Mouse (Mus musculus) limb, embryonic 10.5 days (tissue): ENCODE data around the gene Gucd1. TPM values are rescaled to one million over a fixed set of nuclear protein-coding genes. Genes with fewer than 3 reads are reported as not detected.

Experiments
- DNase-seq: peaks from one replicate; pipeline ENCODE4 v3.0.0-alpha.2; 2017; ENCODE audit warnings: low spot score
- H3K27ac ChIP-seq: fragments of 300-500 bp; sonication (generic); 2 replicates; pipeline ENCODE4 v1.5.1; 2016; ENCODE audit warnings: mild to moderate bottlenecking
- H3K27me3 ChIP-seq: fragments of 300-500 bp; sonication (generic); 2 replicates; pipeline ENCODE4 v1.6.1; 2016; ENCODE audit warnings: low read depth, mild to moderate bottlenecking; ENCODE audit not compliant: poor library complexity, severe bottlenecking
- H3K36me3 ChIP-seq: fragments of 300-500 bp; sonication (generic); 2 replicates; pipeline ENCODE4 v1.6.1; 2016; ENCODE audit warnings: mild to moderate bottlenecking, moderate library complexity
- H3K4me1 ChIP-seq: fragments of 300-500 bp; sonication (generic); 2 replicates; pipeline ENCODE4 v1.6.1; 2016
- H3K4me3 ChIP-seq: fragments of 300-500 bp; sonication (generic); 2 replicates; pipeline ENCODE4 v1.5.1; 2016; ENCODE audit warnings: mild to moderate bottlenecking, moderate library complexity
- H3K9me3 ChIP-seq: fragments of 300-500 bp; sonication (generic); replicated peaks from 2 replicates; pipeline ENCODE4 v1.6.1; 2016; ENCODE audit warnings: mild to moderate bottlenecking
- WGBS: fragments of 180-500 bp; shearing (Covaris S2); methylation state at CpG from one replicate; pipeline ENCODE4 v1.1.7; 2016; 5-methylcytosine and 5-hydroxymethylcytosine counted together
- polyA plus RNA-seq: library from polyadenylated mRNA; unstranded; fragments of >200 nt; fragmentation: Nextera tagmentation; extraction: Ambion mirVana; gene quantifications from 2 replicates; pipeline ENCODE4 v1.2.1, GENCODE M21; 2016

The Gucd1 gene
- polyA plus RNA-seq, 1 experiment from 2014 or later, result 32.3 TPM

- WGBS, result 91% methylated on average over 5 of the region's 5 CpGs
- Histone ChIP-seq H3K36me3 (peaks cover 81% of the 10 kb centered on the region), H3K4me1 (no peaks in the 10 kb centered on the region), H3K27ac (no peak overlapping the region), H3K4me3 (no peak overlapping the region), H3K9me3 (no peaks in the 10 kb centered on the region), H3K27me3 (no peaks in the 10 kb centered on the region)
- no peak for DNase-seq
These were observed 213.7 kb downstream of the Gucd1 start for GRCm38 (mm10) chr10:75304049-75304405.

- no peaks in the 10 kb centered on the region for H3K4me1 ChIP-seq
- H3K9me3 ChIP-seq, result no peaks in the 10 kb centered on the region
- DNase-seq, result no peak
- peaks cover 80% of the 10 kb centered on the region for H3K36me3 ChIP-seq
- H3K4me3 ChIP-seq, result no peak overlapping the region
- no peak overlapping the region for H3K27ac ChIP-seq
- no peaks in the 10 kb centered on the region for H3K27me3 ChIP-seq
- WGBS, result 91% methylated on average over 8 of the region's 8 CpGs
These were observed 214.3 kb downstream of the Gucd1 start for GRCm38 (mm10) chr10:75303324-75304048.

- DNase-seq, result no peak
- no peaks in the 10 kb centered on the region for H3K4me1 ChIP-seq
- WGBS, result 90% methylated on average over 4 of the region's 4 CpGs
- peaks cover 73% of the 10 kb centered on the region for H3K36me3 ChIP-seq
- H3K4me3 ChIP-seq, result no peak overlapping the region
- no peaks in the 10 kb centered on the region for H3K27me3 ChIP-seq
- no peak overlapping the region for H3K27ac ChIP-seq
- H3K9me3 ChIP-seq, result no peaks in the 10 kb centered on the region
These were observed 215.2 kb downstream of the Gucd1 start for GRCm38 (mm10) chr10:75302536-75302935.

GRCm38 (mm10) chr10:75301937-75302336 is 215.8 kb downstream of the Gucd1 start:
- Histone ChIP-seq H3K27ac (no peak overlapping the region), H3K9me3 (no peaks in the 10 kb centered on the region), H3K4me1 (no peaks in the 10 kb centered on the region), H3K27me3 (no peaks in the 10 kb centered on the region), H3K4me3 (no peak overlapping the region), H3K36me3 (peaks cover 67% of the 10 kb centered on the region)
- DNase-seq, result no peak
- WGBS, result 92% methylated on average over 4 of the region's 4 CpGs

GRCm38 (mm10) chr10:75301195-75301806 is 216.5 kb downstream of the Gucd1 start:
- no peak for DNase-seq

More at GRCm38 (mm10) chr10:75301195-75301806, 216.5 kb downstream of the Gucd1 start:
- WGBS, result 91% methylated on average over 12 of the region's 12 CpGs
- Histone ChIP-seq H3K9me3 (no peaks in the 10 kb centered on the region), H3K36me3 (peaks cover 66% of the 10 kb centered on the region), H3K27ac (no peak overlapping the region), H3K27me3 (no peaks in the 10 kb centered on the region), H3K4me1 (no peaks in the 10 kb centered on the region), H3K4me3 (no peak overlapping the region)

Other genes with a start within 250 kb of the Gucd1 start
- gene Adora2a, start 201.1 kb downstream of the Gucd1 start, polyA plus RNA-seq, result 1.7 and 2.2 TPM in 2 replicates
- gene Upb1, start 116.9 kb downstream of the Gucd1 start, polyA plus RNA-seq, result 0.70 TPM in 1 of 2 replicates, not detected in the other
- 255 and 295 TPM in 2 replicates for gene Snrpd3, start 421 bp downstream of the Gucd1 start, polyA plus RNA-seq
- 0.74 and 0.93 TPM in 2 replicates for gene Lrrc75b, start 42.4 kb upstream of the Gucd1 start, polyA plus RNA-seq
- 1.3 and 2.3 TPM in 2 replicates for gene Ggt1, start 43.6 kb upstream of the Gucd1 start, polyA plus RNA-seq
- gene Ggt5, start 71.4 kb upstream of the Gucd1 start, polyA plus RNA-seq, result 0.33 and 0.69 TPM in 2 replicates
- gene Susd2, start 126.0 kb upstream of the Gucd1 start, polyA plus RNA-seq, result 0.83 and 0.96 TPM in 2 replicates
- gene Cabin1, start 246.4 kb upstream of the Gucd1 start, polyA plus RNA-seq, result 31.2 and 31.9 TPM in 2 replicates